Mouse (Mus musculus): ENCODE measurements around the gene Trp53bp1.
A peak's percentile ranks its signal among the peaks of the same experiment; 100 is the strongest.

Gene Trp53bp1

DNA sequence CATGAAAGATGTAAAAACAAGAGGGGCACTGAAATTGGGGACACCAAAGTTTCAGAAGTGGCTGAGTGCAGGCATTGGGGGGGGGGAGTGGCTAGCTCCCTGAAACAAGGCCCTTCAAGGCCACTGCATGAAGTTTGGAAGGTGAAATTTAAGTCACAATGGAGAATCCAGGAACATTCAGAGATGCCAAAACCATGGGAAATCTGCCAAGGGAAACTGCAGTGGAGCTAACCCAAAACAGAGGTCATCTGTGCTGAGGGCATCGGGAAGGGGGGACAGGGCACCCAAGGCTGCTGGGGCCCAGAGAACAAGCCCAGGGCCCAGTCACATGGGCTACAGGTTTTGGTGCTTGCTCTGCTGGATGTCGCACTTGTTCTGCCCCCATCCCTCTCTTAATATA is 21.4 kb downstream of the Trp53bp1 start:
- no peak for DNase-seq (ENCODE audit: low spot score)

GRCm38 (mm10) chr2:121244099-121244498 is 27.1 kb downstream of the Trp53bp1 start:
- DNase-seq (ENCODE audit: low spot score) = no peak

DNA sequence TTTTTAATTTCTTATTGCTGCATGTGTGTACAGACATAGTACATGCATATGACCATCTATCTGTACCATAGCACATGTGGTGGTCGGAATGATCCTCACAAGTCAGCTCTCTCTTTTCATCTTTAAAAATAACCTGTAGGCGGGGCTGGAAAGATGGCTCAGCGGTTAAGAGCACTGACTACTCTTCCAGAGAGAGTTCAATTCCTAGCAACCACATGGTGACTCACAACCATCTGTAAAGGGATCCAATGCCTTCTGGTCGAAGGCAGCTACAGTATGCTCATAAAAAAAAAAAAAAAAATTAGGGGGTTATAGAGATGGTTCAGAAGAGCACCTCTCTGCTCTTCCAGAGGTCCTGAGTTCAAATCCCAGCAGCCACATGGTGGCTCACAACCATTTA is 31.8 kb downstream of the Trp53bp1 start:
- DNase-seq (ENCODE audit: low spot score) = no peak

DNA sequence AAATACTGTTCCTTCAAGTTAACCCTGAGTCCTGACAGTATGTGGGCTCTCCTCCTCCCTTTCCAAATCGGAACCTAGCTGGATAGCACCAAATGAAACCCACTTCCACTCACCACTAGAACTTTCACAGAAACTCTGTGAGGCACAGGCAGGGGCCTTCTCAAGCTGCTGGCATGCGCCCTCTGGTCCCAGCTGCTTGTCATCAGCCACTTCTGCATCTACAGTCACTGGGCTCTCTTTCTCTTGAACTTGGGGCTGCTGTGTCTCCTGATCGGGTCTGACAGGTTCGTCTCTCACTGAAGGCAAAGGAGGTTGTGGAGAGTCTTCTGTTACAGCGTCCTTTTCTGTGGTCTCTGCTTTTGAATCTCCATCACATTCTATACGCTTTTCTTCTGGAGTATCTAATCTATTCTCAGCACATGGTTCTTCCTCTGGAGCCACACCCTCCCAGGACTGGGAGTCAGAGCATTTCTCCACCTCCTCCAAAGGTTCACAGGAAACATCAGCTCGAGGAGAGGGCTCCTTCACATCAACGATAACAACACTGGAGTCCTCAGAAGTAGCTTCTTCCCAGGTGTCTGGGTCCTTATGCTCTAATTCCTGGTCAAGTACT is 35.6 kb downstream of the Trp53bp1 start:
- DNase-seq (ENCODE audit: low spot score) = no peak

DNA sequence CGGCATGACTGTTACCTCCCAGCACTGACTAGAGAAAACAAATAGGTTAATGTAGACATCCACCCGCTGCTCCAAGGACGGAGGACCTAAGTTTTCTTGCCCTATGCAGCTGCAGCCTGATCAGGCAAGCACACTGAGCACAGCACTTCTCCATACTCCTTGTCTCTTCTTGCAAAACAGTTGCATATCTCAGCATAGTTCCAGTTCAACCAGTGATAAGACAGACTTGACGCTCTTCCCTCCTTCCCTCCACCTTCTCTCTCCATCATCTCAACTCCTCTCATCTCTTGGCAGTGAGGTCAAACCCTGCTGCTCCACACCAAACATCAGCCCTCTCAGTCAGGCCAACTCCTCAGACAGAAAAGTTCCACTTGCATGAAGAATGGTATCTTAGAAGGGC is 43.1 kb downstream of the Trp53bp1 start:
- no peak for DNase-seq (ENCODE audit: low spot score)

DNA sequence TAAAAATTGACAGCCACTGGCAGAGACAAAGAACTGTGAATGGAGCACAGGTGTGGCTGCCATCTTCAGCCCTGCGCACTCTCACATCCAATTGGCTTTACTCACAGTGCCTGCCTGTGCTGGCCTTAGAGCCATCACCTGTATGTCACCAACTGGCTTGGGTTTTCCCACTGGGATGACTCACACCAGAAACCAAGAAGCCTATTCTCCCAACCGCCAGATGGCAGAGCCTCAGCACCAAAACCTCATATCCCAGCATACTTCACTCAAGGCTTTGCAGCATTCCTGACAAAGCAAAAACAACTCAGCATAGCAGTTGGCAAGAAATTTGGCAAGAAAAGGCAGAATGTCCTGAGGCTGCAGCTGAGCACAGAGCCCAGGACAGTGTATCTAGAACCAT is 48.2 kb downstream of the Trp53bp1 start:
- DNase-seq (ENCODE audit: low spot score) = no peak

- no peak for DNase-seq (ENCODE audit: low spot score)
Measured at GRCm38 (mm10) chr2:121219994-121220393, 51.2 kb downstream of the Trp53bp1 start.

GRCm38 (mm10) chr2:121219177-121219576 is 52.0 kb downstream of the Trp53bp1 start:
- no peak for DNase-seq (ENCODE audit: low spot score)

- DNase-seq (ENCODE audit: low spot score) = no peak
Measured at GRCm38 (mm10) chr2:121214491-121214890, 56.7 kb downstream of the Trp53bp1 start.

GRCm38 (mm10) chr2:121206541-121206940 is 64.7 kb downstream of the Trp53bp1 start:
- no peak for DNase-seq (ENCODE audit: low spot score)

DNA sequence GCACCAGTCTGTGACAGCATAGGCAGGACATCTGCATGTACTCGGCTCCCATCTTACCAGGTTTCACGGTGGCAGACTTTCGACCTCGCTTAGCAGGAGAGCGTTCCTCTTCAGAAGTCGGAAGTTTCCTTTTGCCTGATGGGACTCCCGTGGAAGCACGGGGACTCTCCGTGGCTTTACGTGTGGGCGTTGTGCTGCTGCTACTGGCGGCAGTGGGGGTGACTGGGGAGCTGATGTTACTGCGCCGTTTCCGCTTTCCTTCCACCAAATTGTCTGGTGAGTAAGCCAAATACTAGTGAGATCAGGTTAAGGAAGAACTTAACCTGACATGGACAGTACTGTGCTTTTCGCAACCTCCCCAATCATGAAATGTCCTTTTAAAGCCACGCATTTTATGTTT is 66.9 kb downstream of the Trp53bp1 start:
- DNase-seq (ENCODE audit: low spot score) = no peak

DNA sequence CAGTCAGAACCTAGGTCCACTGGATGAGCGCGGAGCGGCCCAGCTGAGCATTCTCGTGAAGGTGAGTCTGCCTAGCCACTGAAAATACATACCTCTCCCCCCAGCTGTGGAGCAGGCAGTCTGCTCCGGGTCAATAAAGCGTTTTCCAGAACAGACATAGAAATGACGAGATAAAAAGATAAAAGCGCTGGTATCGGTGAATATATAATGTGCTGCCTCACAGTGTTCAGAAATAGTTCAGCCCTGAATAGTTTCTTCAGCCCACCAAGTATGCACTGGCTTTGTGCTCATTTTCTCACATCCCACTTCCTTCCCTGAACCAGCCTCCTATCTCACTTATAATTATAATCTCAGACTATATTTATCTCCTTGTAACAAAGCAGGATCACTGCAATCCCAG is 75.7 kb downstream of the Trp53bp1 start:
- no peak for DNase-seq (ENCODE audit: low spot score)

- no peak for DNase-seq (ENCODE audit: low spot score)
Measured at GRCm38 (mm10) chr2:121188530-121188929, 82.7 kb downstream of the Trp53bp1 start.

GRCm38 (mm10) chr2:121184142-121184541 is 87.1 kb downstream of the Trp53bp1 start:
- no peak for DNase-seq (ENCODE audit: low spot score)

DNA sequence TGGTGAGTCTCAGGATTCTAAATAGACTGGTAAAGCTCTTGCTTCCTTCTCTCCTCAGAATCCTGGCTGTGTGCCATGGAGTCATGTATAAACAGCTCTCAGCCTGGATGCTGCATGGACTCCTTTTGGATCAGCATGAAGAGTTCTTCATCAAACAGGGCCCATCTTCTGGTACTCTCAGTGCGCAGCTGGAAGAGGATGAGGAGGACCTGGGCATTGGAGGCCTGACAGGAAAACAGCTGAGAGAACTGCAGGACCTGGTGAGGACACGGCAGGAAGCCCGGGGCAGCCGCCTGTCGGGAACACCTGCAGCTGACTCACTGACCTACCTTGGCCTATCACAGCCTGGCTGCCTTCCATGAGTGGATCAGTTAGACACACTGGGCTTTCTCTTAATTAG is 87.8 kb downstream of the Trp53bp1 start:
- no peak for DNase-seq (ENCODE audit: low spot score)

DNA sequence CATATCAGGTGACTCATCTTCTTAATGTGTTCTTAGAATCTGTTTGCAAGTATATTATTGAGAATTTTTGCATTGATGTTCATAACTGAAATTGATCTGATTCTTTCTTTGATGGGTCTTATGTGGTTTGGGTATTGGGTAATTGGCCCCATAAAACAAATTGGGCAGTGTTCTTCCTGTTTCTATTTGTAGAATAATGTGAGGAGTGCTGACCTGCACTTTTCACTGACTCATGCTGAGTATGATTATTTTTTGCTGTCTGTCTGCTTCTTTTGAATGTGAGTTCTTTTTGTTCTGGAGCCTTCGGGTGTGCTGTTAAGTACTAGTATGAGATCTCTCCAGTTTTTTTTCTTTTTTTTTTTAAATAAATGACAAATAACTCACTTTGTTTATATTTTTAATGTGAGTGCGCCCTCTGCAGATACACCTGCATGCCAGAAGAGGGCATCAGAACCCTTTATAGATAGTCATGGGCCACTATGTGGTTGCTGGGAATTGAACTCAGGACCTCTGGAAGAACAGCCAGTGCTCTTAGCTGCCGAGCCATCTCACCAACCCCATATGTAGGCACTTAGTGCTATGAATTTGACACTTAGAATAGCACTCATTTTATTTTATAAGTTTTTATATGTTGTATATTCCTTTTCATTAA is 92.3 kb downstream of the Trp53bp1 start:
- DNase-seq (ENCODE audit: low spot score) = no peak

- peak; percentile 92 for DNase-seq (ENCODE audit: low spot score)
Measured at GRCm38 (mm10) chr2:121170980-121171742, 100.0 kb downstream of the Trp53bp1 start, which contains the start of gene Zscan29. Zscan29 (minus strand) TSS chr2:121171125.

- peak; percentile 47 for DNase-seq (ENCODE audit: low spot score)
Measured at GRCm38 (mm10) chr2:121170481-121170971, 100.7 kb downstream of the Trp53bp1 start, which contains the start of gene Tubgcp4. Tubgcp4 (plus strand) TSS chr2:121170654.

GRCm38 (mm10) chr2:121169902-121170301 is 101.3 kb downstream of the Trp53bp1 start:
- peak; percentile 40 for DNase-seq (ENCODE audit: low spot score)

DNA sequence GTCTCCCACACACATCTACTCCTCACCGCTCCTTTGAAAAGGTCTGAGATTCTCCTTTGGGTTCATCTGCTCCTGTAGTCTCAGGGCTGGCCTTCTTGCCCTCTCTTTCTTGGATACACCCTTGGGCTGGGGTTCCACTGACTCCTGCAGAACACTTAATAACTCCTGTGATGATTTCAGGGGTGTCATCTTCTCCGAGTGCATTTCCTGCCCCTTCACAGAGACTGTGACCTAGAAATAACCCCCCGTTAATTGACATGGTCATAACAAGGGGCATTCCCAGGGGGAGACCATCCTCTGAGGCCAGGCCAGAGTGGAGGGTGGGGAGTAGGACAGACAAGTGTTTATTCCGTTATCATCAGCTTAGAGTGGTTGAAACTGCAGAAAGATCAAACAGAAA is 102.0 kb downstream of the Trp53bp1 start:
- no peak for DNase-seq (ENCODE audit: low spot score)

DNA sequence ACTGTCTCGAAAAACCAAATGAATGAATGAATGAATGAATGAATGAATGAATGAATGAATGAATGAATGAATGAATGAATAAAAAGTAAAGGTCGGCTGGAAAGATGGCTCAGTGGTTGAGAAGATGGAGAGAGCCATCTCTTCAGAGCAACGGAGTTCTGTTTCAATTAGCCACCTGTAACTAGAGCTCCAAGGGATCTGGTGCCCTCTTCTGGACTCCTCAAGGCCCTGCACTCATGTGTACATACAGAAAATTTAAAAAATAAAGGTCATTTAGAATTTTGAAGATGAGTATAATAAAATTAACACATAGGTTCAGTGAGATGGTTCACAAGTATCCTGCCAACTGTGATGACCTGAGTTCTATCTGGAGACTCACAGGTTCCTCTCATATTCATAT is 118.1 kb downstream of the Trp53bp1 start:
- DNase-seq (ENCODE audit: low spot score) = no peak

DNA sequence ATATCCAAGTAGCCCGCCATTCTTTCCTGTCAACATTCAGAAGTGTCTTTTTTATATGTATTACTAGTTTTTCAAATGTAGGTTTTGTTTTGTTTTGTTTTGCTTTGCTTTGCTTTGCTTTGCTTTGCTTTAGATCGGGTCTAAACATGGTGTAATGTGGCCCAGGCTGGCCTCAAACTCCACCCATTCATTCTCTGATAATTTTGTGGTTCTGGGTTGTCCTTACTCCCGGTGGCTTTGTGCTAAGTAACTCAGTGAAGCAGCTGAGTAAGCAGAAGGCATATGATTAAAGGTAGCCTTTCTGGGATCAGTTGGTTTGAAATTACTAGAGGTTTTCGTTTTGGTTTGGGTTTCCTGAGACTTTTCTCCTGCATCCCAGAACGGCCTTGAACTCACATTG is 121.5 kb downstream of the Trp53bp1 start:
- no peak for DNase-seq (ENCODE audit: low spot score)

All from lung, postnatal 25 days (tissue).